Mouse (Mus musculus) cerebral cortex, adult 2 months (tissue): ENCODE data around the gene Mov10.

Experiments used
- WGBS: fragments of 180-500 bp; shearing (Covaris S2); methylation state at CpG from one replicate; pipeline ENCODE4 v1.1.7; 2018; 5-methylcytosine and 5-hydroxymethylcytosine counted together

Gene Mov10

GRCm38 (mm10) chr3:104801481-104801880, 16.9 kb downstream of the Mov10 start:
- 89% methylated on average over 6 of the region's 6 CpGs for WGBS

GRCm38 (mm10) chr3:104800681-104801080, 17.7 kb downstream of the Mov10 start:
- WGBS, result 97% methylated on average over 11 of the region's 11 CpGs

GRCm38 (mm10) chr3:104796430-104797082, 21.8 kb downstream of the Mov10 start:
- 83% methylated on average over 15 of the region's 15 CpGs for WGBS

GRCm38 (mm10) chr3:104795661-104796340, 22.6 kb downstream of the Mov10 start:
- WGBS, result 63% methylated on average over 15 of the region's 15 CpGs

- 73% methylated on average over 12 of the region's 12 CpGs for WGBS
Measured at GRCm38 (mm10) chr3:104794953-104795470, 23.4 kb downstream of the Mov10 start.

- 59% methylated on average over 20 of the region's 20 CpGs for WGBS
Measured at GRCm38 (mm10) chr3:104793871-104794828, 24.2 kb downstream of the Mov10 start.

- WGBS, result 64% methylated on average over 15 of the region's 15 CpGs
Measured at GRCm38 (mm10) chr3:104792360-104793270, 25.7 kb downstream of the Mov10 start.

GRCm38 (mm10) chr3:104791671-104792070, 26.7 kb downstream of the Mov10 start:
- WGBS, result 59% methylated on average over 8 of the region's 8 CpGs

- WGBS, result 26% methylated on average over 4 of the region's 4 CpGs
Measured at GRCm38 (mm10) chr3:104791017-104791416, 27.3 kb downstream of the Mov10 start.

- 23% methylated on average over 6 of the region's 6 CpGs for WGBS
Measured at GRCm38 (mm10) chr3:104790401-104790937, 27.9 kb downstream of the Mov10 start.

- 27% methylated on average over 13 of the region's 13 CpGs for WGBS
Measured at GRCm38 (mm10) chr3:104789822-104790221, 28.5 kb downstream of the Mov10 start.

- WGBS, result 19% methylated on average over 10 of the region's 10 CpGs
Measured at GRCm38 (mm10) chr3:104789312-104789605, 29.1 kb downstream of the Mov10 start.

- WGBS, result 4% methylated on average over 52 of the region's 52 CpGs
Measured at GRCm38 (mm10) chr3:104788561-104789311, 29.6 kb downstream of the Mov10 start.

- WGBS, result 57% methylated on average over 3 of the region's 3 CpGs
Measured at GRCm38 (mm10) chr3:104788075-104788474, 30.3 kb downstream of the Mov10 start, which contains the start of gene Rhoc. TSS of gene Rhoc (plus strand) at chr3:104788375.

- WGBS, result 91% methylated on average over 6 of the region's 6 CpGs
Measured at GRCm38 (mm10) chr3:104785284-104785683, 33.1 kb downstream of the Mov10 start.

GRCm38 (mm10) chr3:104783971-104784500, 34.3 kb downstream of the Mov10 start:
- 71% methylated on average over 14 of the region's 14 CpGs for WGBS

GRCm38 (mm10) chr3:104782061-104782681, 36.2 kb downstream of the Mov10 start:
- 53% methylated on average over 12 of the region's 12 CpGs for WGBS

GRCm38 (mm10) chr3:104781471-104781903, 36.9 kb downstream of the Mov10 start, which contains the start of gene Fam19a3:
TSS of gene Fam19a3 (minus strand) at chr3:104781840.
- 1% methylated on average over 26 of the region's 26 CpGs for WGBS
